Mouse (Mus musculus) brain, embryonic 14.5 days (tissue): ENCODE results near the gene Rnf217.

Experiments used
- CTCF ChIP-seq: fragments of 200-500 bp; IDR thresholded peaks from 2 replicates; pipeline ENCODE4 v1.5.1; 2012; ENCODE audit warnings: inconsistent platforms, mild to moderate bottlenecking, moderate library complexity, borderline replicate concordance; ENCODE audit not compliant: insufficient read depth, insufficient read length; ENCODE audit errors: extremely low read depth
- POLR2A ChIP-seq: fragments of 200-500 bp; IDR thresholded peaks from 2 replicates; pipeline ENCODE4 v1.6.1; 2012; ENCODE audit warnings: mild to moderate bottlenecking, inconsistent platforms, borderline replicate concordance; ENCODE audit not compliant: poor library complexity, insufficient read depth, insufficient read length, severe bottlenecking; ENCODE audit errors: extremely low read depth

DNA sequence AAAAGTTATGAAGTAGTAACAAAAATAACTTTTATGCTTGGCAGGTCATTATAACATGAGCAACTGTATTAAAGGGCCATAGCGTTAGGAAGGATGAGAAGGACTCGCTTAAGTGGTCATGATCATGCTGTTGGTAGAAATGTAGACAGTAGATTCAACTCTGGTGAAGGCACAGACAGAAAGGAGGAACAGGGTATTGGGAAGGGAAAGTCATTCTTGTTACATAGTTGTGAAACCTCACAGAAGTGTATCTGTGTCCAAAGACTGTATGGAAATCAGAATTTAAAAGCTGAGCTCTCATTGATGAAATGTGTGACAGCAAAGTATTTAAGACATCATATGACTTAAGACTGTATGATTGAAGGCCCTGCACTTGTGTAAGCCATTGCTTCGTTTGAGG lies 26.1 kb upstream of the Rnf217 start:
- TF ChIP-seq POLR2A: no peak
- TF ChIP-seq CTCF: no peak
